Mouse (Mus musculus): ENCODE results near the gene Zdhhc5.

- TF ChIP-seq ZNF384 (IDR thresholded peaks at IDR 0.05; ENCODE audit: low read depth, low read length) (no peak), ZC3H11A (IDR thresholded peaks at IDR 0.05; ENCODE audit: borderline replicate concordance, low read depth, low read length) (peak; percentile 61; the same call in 1 of the 2 replicates), CHD2 (IDR thresholded peaks at IDR 0.05; ENCODE audit: low read depth, low read length) (no peak), MAFK (IDR thresholded peaks at IDR 0.05; ENCODE audit: insufficient read depth, low read depth, low read length) (no peak)
Observed at GRCm38 (mm10) chr2:84662866-84663265, 52.1 kb downstream of the Zdhhc5 start.
